Mouse (Mus musculus): ENCODE measurements around the gene Galnt16.

Gene Galnt16

GRCm38 (mm10) chr12:80531585-80531984 lies 13.5 kb downstream of the Galnt16 start:
- no peak for DNase-seq

- peak; percentile 63 to 69 for DNase-seq
Measured at GRCm38 (mm10) chr12:80533876-80534275, 15.8 kb downstream of the Galnt16 start.

DNA sequence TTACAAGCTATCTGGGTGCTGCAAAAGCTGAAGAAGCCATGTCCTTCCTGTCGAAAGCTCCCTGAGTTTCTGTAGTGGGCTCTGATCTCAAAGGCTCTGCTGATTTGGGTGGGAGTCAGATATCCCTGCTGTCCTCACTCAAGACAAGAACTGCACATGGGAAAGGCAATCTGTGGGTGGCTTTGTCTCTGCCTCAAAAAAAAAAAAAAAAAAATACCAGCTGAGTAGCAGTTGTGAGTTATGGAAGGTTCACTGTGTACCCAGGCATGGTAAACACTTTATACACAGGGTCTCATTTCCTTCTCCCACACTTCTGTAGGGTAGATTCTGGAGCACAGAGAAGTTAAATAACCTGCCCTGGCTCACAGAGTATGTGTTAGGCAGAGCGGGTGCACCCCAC lies 19.2 kb downstream of the Galnt16 start:
- DNase-seq = no peak

- DNase-seq = no peak
Measured at GRCm38 (mm10) chr12:80538311-80538710, 20.2 kb downstream of the Galnt16 start.

GRCm38 (mm10) chr12:80545310-80545709 lies 27.2 kb downstream of the Galnt16 start:
- peak; percentile 69 to 82 for DNase-seq

DNA sequence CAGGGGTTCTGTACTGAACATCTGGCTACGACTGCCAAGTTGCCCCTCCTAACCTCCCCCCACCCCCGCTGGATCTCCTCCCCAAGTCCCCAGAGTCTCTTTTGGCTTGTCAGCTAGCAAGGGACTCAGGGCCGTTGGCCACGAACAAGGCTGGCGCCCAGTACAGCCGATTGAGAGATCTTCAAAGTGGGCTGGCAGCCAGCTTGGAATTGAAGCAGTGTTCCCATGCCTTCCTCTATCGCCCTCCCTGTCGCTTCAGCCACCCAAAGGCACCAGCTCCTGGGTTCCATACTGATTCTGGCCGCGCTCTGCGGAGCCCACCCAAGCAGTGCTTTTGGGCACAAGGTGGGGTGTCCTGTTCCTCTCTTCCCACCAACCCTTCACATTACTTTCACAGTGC lies 31.6 kb downstream of the Galnt16 start:
- DNase-seq = peak; percentile 74 to 82

DNA sequence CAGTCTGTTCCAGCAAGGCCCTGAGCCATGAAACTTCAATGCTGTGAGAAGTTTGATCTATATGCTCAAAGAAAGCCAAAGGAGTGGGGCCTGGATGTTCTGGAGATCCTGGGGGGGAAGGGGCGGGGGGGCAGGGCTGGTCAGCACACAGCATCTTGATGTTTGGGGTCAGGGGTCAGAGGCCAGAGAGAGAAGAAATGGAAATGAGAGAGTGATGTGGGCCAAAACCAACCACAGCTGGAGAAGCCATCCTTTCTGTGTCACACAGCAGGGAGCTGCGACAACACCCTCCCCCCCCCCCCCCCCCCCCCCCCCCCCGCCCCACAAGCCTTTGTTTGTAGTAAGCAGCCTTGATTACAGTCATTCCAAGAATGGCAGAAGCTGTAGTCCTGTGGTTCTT lies 35.1 kb downstream of the Galnt16 start:
- no peak for DNase-seq

DNA sequence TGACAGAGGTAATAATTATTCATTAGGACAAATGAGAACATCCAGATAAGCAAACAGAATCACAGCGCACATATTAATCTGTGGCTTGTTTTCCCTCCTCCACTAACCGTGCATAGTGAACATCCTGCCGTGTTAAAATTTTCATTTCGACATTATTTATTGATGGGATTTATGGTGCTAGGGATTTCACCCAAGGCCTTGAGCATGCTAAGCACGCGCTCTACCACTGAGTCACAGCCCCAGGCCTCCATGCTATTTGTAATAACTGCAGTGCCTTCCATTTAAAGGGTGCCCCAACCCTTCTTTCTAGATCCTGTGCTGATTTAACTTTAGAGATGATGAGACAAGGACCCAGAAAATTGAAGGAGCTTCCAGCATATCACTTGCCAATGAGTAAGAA lies 36.2 kb downstream of the Galnt16 start:
- no peak for DNase-seq

GRCm38 (mm10) chr12:80561904-80562303 lies 43.8 kb downstream of the Galnt16 start:
- DNase-seq = no peak

- DNase-seq = no peak
Measured at GRCm38 (mm10) chr12:80562793-80563192, 44.7 kb downstream of the Galnt16 start.

DNA sequence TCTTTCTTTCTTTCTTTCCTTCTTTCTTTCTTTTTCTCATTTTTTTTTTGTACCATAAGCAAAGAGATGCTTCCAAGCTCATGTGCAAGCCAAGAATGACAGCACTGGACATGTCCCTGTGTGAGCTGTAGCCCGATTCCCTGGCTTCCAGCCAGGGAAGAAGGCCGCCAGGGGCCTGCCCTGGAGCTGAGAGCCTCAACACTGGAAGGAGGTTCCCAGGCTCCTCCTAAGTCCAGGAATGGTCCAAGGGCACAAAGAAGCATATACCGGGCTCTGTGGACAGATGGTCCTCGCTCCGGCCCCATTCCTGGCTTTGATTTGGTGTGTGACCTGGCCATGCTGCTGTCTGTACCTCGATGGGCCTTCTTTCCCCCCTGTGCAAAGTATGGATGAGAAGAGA lies 46.9 kb downstream of the Galnt16 start:
- DNase-seq = peak; percentile 41 to 46

- no peak for DNase-seq
Measured at GRCm38 (mm10) chr12:80565793-80566192, 47.7 kb downstream of the Galnt16 start.

DNA sequence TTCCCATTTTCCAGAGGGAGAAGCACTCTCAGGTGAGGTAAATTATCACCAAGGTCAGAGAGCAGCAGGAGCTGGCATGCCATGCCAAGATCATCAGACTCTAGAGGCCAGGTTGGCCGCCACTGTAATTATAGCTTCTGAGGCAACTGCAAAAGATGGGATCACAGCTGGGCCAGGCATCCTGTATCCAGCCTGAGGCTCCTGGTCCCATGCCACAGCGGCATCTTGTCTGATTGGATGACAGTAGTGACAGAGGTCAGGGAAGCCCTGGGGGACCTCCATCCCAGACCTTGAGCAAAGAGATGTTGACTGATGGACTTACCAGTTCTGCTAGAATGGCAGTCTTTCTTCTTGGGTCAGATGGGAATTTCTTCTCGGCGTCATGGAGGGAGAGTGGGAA lies 48.4 kb downstream of the Galnt16 start:
- DNase-seq = peak in 1 of 2 experiments; percentile 51

- peak; percentile 32 to 42 for DNase-seq
Measured at GRCm38 (mm10) chr12:80567375-80567774, 49.3 kb downstream of the Galnt16 start.

GRCm38 (mm10) chr12:80569561-80569960 lies 51.5 kb downstream of the Galnt16 start:
- DNase-seq = no peak

GRCm38 (mm10) chr12:80574318-80574717 lies 56.2 kb downstream of the Galnt16 start:
- DNase-seq = no peak

DNA sequence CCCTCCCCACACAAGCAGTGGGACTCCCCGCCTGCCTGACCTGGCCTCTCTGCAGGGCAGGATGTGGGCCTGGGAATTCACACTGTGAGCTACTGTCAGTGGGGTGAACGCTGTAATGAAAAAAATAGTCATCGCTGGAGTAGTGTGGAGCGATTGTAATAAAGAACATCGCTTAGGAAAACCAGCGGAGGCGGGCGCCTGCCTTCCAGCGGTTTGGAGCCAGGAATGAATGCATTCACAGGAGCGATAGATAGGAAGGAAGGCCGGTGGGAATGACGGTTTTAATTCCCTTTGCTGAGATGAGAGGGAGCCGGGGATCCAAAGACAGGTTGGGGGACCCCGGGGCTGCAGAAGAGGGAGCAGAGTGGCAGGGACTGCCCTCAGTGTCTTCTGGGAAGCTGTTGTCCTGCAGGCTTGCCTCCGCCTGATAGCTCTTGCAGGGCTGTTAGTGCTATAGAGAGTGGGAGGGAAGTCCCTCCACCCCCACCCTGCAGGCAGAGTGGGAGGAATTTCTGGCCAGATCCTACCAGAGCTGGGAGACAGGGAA lies 56.8 kb downstream of the Galnt16 start:
- no peak for DNase-seq

DNA sequence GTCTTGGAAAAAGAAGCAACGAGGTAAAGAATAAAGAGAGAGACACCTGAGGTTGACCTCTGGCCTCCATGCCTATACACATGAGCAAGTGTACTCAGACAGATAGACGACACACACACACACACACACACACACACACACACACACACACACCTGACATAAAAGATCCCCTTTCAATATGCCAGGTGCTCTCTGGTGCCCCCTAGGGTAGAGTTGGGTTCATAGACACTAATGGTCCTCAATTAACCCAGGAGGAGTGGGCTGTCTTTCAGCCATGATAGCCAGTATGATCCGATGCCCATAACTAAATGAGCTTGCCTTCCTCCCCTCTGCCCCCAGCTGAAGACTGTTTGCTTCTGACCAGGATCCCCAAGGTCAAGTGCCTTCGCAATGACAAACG lies 59.0 kb downstream of the Galnt16 start:
- peak; percentile 61 to 83 for DNase-seq

DNA sequence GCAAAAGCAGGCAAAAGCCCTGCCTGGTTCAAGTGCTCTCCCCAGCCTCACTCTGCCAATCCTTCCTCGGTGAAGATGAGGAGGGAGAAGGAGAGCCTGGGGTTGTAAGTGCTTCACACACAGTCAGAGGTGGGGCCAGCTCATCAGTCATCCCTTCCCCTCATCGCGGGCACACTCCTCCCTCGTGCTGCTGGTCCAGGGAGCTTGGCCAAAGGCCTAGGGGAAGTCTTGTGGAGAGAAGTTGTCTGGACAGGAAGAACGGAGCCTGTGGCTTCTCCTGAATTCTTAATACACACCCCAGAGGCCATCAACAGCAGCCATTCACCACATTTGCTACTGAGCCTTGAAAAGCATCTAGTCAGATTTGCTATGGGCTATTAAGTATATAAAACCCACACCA lies 63.3 kb downstream of the Galnt16 start:
- DNase-seq = no peak

GRCm38 (mm10) chr12:80584973-80585372 lies 66.9 kb downstream of the Galnt16 start:
- peak in 1 of 2 experiments; percentile 49 for DNase-seq

DNA sequence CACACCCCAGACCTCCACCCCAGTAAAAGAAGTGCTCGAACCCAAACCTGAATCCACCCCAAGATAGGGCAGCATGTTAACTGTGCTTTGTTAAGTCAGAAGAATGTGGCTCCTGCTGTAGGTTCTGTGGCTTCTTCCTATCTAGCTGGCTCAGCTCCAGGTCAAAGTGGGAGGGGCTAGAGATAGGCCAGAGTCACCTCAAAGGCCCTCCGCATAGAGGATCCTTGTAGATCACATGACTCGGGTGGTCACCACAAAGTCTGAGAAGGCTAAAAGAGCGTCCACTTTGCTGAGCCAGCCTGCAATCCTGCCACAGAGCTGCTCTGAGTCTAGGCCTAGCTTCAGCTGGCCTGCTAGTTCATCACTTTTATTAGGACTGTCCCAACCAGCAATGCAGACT lies 76.1 kb downstream of the Galnt16 start:
- no peak for DNase-seq

GRCm38 (mm10) chr12:80594781-80595180 lies 76.7 kb downstream of the Galnt16 start:
- DNase-seq = no peak

GRCm38 (mm10) chr12:80595566-80595965 lies 77.5 kb downstream of the Galnt16 start:
- DNase-seq = no peak

DNA sequence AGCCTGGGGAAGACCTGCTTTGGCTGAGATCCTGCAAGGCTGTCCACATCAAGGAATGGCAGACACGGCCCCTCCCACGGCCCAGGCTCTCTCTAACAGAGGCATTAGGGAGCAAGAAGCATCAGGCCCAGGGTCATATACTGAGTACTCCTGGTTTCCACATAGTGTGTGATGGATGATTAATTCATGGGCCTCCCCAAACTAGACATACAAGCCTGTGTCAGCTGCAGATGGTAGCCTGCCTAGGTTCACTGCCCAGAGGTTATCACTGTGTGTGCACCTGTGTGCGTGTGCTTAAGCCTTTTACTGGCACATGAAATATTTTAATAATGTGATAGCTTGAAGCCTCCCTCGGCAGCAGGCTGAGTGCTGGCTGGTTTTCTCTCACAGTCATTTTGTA lies 77.9 kb downstream of the Galnt16 start:
- DNase-seq = no peak

GRCm38 (mm10) chr12:80598236-80598635 lies 80.2 kb downstream of the Galnt16 start:
- no peak for DNase-seq

- DNase-seq = peak; percentile 33 to 45
Measured at GRCm38 (mm10) chr12:80598756-80599155, 80.7 kb downstream of the Galnt16 start.

All from cerebellum, postnatal 14 days (tissue).